ENCODE assay signal across 8 mouse cellular contexts in genomic region chr15:96953112-96953937, GRCm38 (mm10).
DNase-seq lines count a peak whose midpoint lies in the region; ATAC-seq and TF ChIP-seq lines count a peak whose summit lies in the region.

No protein-coding gene starts in this region.

- no peaks in the 10 kb centered on the region for H3K9me3 ChIP-seq in heart, embryonic 12.5 days (replicated peaks)
- H3K9me3 ChIP-seq in liver, embryonic 14.5 days (ENCODE audit: control insufficient read depth, low read length), result no peaks in the 10 kb centered on the region
- H3K9me3 ChIP-seq in neural tube, embryonic 12.5 days, result no peaks in the 10 kb centered on the region

- H3K9ac ChIP-seq in heart, embryonic 12.5 days, result peak overlapping the region; percentile 57
- H3K9ac ChIP-seq in liver, embryonic 14.5 days (replicated peaks), result no peak overlapping the region
- peak overlapping the region; percentile 42 for H3K9ac ChIP-seq in neural tube, embryonic 12.5 days

- peak overlapping the region; percentile 67 for H3K4me2 ChIP-seq in heart, embryonic 12.5 days
- peak overlapping the region; percentile 49 for H3K4me2 ChIP-seq in liver, embryonic 14.5 days (ENCODE audit: low read depth)
- H3K4me2 ChIP-seq in neural tube, embryonic 12.5 days (replicated peaks), result peak overlapping the region; percentile 53

- no peaks in the 10 kb centered on the region for H3K36me3 ChIP-seq in heart, embryonic 12.5 days
- no peaks in the 10 kb centered on the region for H3K36me3 ChIP-seq in liver, embryonic 14.5 days (replicated peaks; ENCODE audit: control insufficient read depth, insufficient read depth, low read depth)
- H3K36me3 ChIP-seq in neural tube, embryonic 12.5 days, result no peaks in the 10 kb centered on the region

- no peak for TF ChIP-seq EP300 in liver, embryonic 14.5 days (IDR thresholded peaks at IDR 0.05; ENCODE audit: low read depth)

- H3K4me1 ChIP-seq in heart, embryonic 12.5 days (replicated peaks), result 0 out of 2 replicates have a peak, but pooled peaks cover 4% of the 10 kb centered on the region
- H3K4me1 ChIP-seq in liver, embryonic 14.5 days (replicated peaks; ENCODE audit: control insufficient read depth in 2 of 2, insufficient read depth in 2 of 2, low read length in 1 of 2), result peaks cover 0 to 3% of the 10 kb centered on the region in 2 experiments; a peak in 1 of 4 replicates
- H3K4me1 ChIP-seq in neural tube, embryonic 12.5 days, result no peaks in the 10 kb centered on the region

- peak; percentile 10 to 56 for DNase-seq in spleen, adult 18-20 months
- no peak for DNase-seq in spleen, adult 12 weeks (ENCODE audit: low spot score)
- DNase-seq in embryo, embryonic 11 days, result peak; percentile 87
- DNase-seq in kidney, postnatal 14 days, result peak; percentile 63
- DNase-seq in liver, embryonic 14.5 days (ENCODE audit: low read depth in 3 of 3, low spot score in 3 of 3), result peak in 1 of 3 experiments; percentile 3
- peak; percentile 69 for DNase-seq in thymus, postnatal 0 days (ENCODE audit: low spot score)

- peak overlapping the region; percentile 39 for H3K4me3 ChIP-seq in heart, embryonic 12.5 days
- H3K4me3 ChIP-seq in liver, embryonic 14.5 days (ENCODE audit: insufficient read depth in 1 of 2, low read depth in 2 of 2, low read length in 2 of 2), result no peak overlapping the region
- H3K4me3 ChIP-seq in neural tube, embryonic 12.5 days, result peak overlapping the region; percentile 19

- peak; percentile 69 for ATAC-seq in heart, embryonic 12.5 days (ENCODE audit: insufficient number of reproducible peaks, low FRiP score)
- ATAC-seq in liver, embryonic 14.5 days (ENCODE audit: insufficient read depth), result no peak
- ATAC-seq in neural tube, embryonic 12.5 days (ENCODE audit: low FRiP score, low read depth), result peak; percentile 65; the same call in 1 of the 2 replicates

- 26% methylated on average over 23 of the region's 23 CpGs for WGBS in heart, embryonic 12.5 days
- 22% methylated on average over 23 of the region's 23 CpGs for WGBS in liver, embryonic 14.5 days (ENCODE audit: insufficient replicate concordance)
- 32% methylated on average over 23 of the region's 23 CpGs for WGBS in neural tube, embryonic 12.5 days

- no peak overlapping the region for H3K27ac ChIP-seq in heart, embryonic 12.5 days (ENCODE audit: poor library complexity, severe bottlenecking)
- no peak overlapping the region for H3K27ac ChIP-seq in liver, embryonic 14.5 days
- no peak overlapping the region for H3K27ac ChIP-seq in neural tube, embryonic 12.5 days

- no peaks in the 10 kb centered on the region for H3K27me3 ChIP-seq in heart, embryonic 12.5 days (replicated peaks)
- H3K27me3 ChIP-seq in liver, embryonic 14.5 days (ENCODE audit: control insufficient read depth, insufficient read depth, low read length), result no peaks in the 10 kb centered on the region; the same call in 1 of the 2 replicates
- H3K27me3 ChIP-seq in neural tube, embryonic 12.5 days (replicated peaks), result no peaks in the 10 kb centered on the region

- TF ChIP-seq CTCF in liver, embryonic 14.5 days (IDR thresholded peaks at IDR 0.05; ENCODE audit: low read depth), result peak; percentile 81

Comparison
In these comparisons a context has a peak if more than half of its experiments do, and no peak if none do; other contexts are left out.
1. H3K4me3 ChIP-seq: peak in heart, embryonic 12.5 days (single experiment) and neural tube, embryonic 12.5 days (single experiment); none in liver, embryonic 14.5 days (0 of 2).
2. Peak in every context shown above with its lines, with median percentiles within 50 percentile points of each other: H3K4me2 ChIP-seq.